Mouse (Mus musculus): ENCODE measurements around the gene Rasa4. TPM values are rescaled to one million over a fixed set of nuclear protein-coding genes. Genes with fewer than 3 reads are reported as not detected.
A peak's percentile ranks its signal among the peaks of the same experiment; 100 is the strongest.
"Not testable (repeated sequence)": the region's sequence is repeated elsewhere in the genome, so short reads cannot be mapped to it uniquely, and the experiment has no call there.

The Rasa4 gene
- polyA plus RNA-seq, 1 experiment from 2014 or later: 23.0 TPM

DNA sequence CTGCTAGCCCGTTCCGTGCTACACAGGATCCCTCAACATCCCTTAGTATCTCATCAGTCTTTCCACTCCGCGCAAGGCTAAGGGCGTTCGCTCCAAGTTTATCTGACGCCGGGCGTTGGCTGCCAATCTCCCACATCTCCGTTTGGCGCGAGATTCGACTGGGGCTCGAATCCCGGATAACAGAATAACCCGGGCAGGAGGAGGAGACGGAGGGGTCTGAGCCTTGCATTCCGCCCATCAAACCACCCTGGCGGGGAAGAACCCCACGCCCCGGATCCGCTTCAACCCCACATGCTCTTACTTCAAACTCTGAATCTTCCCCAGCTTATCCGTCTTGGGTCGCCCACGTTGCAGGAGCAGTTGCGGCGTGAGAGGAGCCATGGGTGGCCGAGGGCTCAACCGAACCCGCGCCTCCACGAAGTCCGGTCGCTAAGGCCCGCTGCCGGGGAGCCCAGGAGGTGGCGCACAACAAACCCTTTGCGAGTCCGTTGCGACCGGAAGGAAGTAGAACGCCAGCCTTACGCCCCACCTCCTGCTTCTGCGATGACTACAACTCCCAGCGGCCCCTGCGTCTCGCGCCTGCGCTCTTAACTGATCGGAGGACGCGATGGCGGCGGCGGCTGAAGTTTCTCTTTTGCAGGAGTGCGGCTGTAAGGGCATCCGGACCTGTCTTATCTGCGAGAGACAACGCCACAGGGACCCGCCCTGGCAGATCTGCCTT is 52.0 kb downstream of the Rasa4 start, which contains the start of the genes Lrwd1 and Alkbh4:
TSS of gene Lrwd1 (minus strand) at position 504 of the 721 bp plus-strand sequence.
TSS of gene Alkbh4 (plus strand) at position 576 of the 721 bp plus-strand sequence.
- peak within 1 kb of the TSS; percentile 68 for H3K27ac ChIP-seq (replicated peaks)

DNA sequence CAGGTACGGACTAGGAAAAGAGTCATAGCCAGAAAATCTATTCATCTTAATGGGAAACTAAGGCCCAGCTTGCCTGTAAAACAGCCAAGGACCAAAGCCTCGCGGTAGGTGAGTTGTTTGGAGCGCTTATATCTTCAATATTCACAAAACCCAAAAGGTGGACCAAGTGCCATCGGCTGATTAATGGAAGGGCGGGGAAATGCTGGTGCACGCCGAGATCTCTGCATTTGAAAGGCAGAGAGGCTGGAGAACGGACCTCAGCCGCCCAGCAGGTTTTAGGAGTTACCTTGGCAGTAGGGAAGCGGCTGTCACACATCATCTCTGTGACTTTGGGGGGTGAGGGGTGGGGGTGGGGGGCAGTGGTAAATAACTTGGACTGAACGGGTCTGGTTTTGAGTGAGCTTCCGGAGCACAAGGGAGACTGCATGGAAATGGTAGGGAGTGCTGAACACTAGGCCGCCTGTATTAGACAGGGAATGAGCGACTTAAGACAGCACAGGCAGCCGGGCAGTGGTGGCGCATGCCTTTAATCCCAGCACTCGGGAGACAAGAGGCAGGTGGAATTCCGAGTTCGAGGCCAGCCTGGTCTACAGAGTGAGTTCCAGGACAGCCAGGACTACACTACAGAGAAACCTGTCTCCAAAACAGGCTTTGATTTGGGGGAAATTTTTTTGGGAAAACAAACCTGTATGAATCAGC is 52.7 kb downstream of the Rasa4 start:
- WGBS: 8% methylated on average over 20 of the region's 20 CpGs

More for the DNA sequence above, 52.0 kb downstream of the Rasa4 start, which contains the start of the genes Lrwd1 and Alkbh4:
- Histone ChIP-seq H3K36me3 (peaks cover 17% of the 10 kb centered on the region), H3K9ac (peak within 1 kb of the TSS; percentile 61), H3K9me3 (no peaks in the 10 kb centered on the region), H3K27me3 (no peaks in the 10 kb centered on the region), H3K4me3 (peak within 1 kb of the TSS; percentile 63), H3K4me1 (replicated peaks) (peaks cover 23% of the 10 kb centered on the region), H3K4me2 (peak within 1 kb of the TSS; percentile 71)
- ATAC-seq (ENCODE audit: low FRiP score, low read depth): peak; percentile 92
- WGBS: under 1% methylated on average over 60 of the region's 60 CpGs

DNA sequence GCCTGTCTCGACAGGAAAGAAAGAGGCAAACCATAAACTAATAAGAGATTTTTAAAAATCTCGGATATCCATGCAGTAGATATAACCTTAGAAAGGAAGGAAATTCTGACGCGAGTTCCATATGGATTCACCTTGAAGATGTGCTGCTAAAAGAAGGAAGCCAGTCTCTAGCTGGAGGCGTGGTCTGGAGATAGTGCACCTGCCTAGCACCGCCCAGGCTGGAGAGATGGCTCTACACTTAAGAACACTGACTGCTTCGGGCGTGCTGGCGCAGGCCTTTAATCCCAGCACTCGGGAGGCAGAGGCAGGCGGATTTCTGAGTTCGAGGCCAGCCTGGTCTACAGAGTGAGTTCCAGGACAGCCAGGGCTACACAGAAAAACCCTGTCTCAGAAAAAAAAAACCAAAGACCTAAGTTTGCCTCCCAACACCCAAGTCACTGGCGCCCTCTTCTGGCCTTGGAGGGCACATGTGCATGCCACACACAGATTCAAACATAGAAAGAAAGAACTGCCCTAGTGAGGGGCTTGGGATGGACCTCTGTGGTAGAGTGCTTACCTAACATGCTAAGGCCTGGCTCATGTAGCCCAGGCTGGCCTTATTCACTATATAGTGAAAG is 54.0 kb downstream of the Rasa4 start:
- Histone ChIP-seq H3K4me2 (no peak overlapping the region), H3K4me1 (replicated peaks) (peaks cover 23% of the 10 kb centered on the region), H3K27ac (replicated peaks) (no peak overlapping the region), H3K9me3 (no peaks in the 10 kb centered on the region), H3K4me3 (no peak overlapping the region), H3K27me3 (no peaks in the 10 kb centered on the region), H3K36me3 (peaks cover 18% of the 10 kb centered on the region), H3K9ac (no peak overlapping the region)
- no peak for ATAC-seq (ENCODE audit: low FRiP score, low read depth)
- 75% methylated on average over 13 of the region's 13 CpGs for WGBS

More for the DNA sequence above, 52.7 kb downstream of the Rasa4 start:
- H3K4me2 ChIP-seq: peak overlapping the region; percentile 71
- peaks cover 22% of the 10 kb centered on the region for H3K36me3 ChIP-seq
- H3K27ac ChIP-seq (replicated peaks): peak overlapping the region; percentile 68; the same call in 1 of the 2 replicates
- ATAC-seq (ENCODE audit: low FRiP score, low read depth): no peak
- H3K4me3 ChIP-seq: peak overlapping the region; percentile 63
- H3K27me3 ChIP-seq: no peaks in the 10 kb centered on the region
- peak overlapping the region; percentile 61 for H3K9ac ChIP-seq
- peaks cover 23% of the 10 kb centered on the region for H3K4me1 ChIP-seq (replicated peaks)
- H3K9me3 ChIP-seq: no peaks in the 10 kb centered on the region

DNA sequence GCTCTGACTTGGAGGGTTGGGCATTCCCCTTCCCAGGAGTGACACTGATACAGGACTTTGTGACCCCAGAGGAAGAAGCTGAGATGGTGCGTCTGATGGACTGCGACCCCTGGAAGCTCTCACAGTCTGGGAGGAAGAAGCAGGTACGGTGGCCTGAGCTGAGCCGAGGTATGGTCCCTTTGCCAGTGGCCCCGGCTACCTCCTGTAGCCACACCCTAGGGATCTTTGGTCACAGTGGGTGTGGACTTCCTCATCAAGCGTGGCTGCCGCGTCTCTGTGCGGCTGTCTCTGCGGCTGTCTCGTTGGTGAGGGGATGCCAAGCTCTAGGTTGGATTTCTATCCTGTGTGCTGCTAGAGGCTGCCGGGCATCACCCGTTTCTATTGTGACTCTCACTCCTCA is 55.7 kb downstream of the Rasa4 start:
- Histone ChIP-seq H3K27ac (replicated peaks) (no peak overlapping the region), H3K9ac (no peak overlapping the region), H3K4me3 (no peak overlapping the region), H3K4me2 (no peak overlapping the region), H3K27me3 (no peaks in the 10 kb centered on the region), H3K36me3 (peaks cover 18% of the 10 kb centered on the region), H3K4me1 (replicated peaks) (peaks cover 23% of the 10 kb centered on the region), H3K9me3 (no peaks in the 10 kb centered on the region)
- ATAC-seq (ENCODE audit: low FRiP score, low read depth): no peak
- WGBS: 97% methylated on average over 13 of the region's 13 CpGs

DNA sequence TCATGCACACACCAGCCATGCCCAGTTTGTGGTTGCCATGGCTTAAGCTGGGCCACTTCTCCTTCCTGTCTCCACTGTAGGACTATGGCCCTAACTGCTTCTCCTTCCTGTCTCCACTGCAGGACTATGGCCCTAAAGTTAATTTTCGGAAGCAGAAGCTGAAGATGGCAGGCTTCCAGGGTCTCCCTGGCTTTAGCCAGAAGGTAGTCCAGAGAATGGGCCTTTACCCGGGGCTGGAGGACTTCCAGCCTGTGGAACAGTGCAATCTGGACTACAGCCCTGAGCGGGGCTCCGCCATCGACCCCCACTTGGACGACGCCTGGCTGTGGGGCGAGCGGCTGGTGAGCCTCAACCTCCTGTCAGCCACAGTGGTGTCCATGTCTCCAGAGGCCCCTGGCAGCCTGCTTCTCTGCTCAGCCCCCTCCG is 56.4 kb downstream of the Rasa4 start:
- H3K9me3 ChIP-seq: no peaks in the 10 kb centered on the region
- H3K27ac ChIP-seq (replicated peaks): no peak overlapping the region
- no peak overlapping the region for H3K4me3 ChIP-seq
- ATAC-seq (ENCODE audit: low FRiP score, low read depth): no peak
- WGBS: 91% methylated on average over 10 of the region's 10 CpGs
- no peak overlapping the region for H3K4me2 ChIP-seq
- H3K4me1 ChIP-seq (replicated peaks): peaks cover 16% of the 10 kb centered on the region
- no peak overlapping the region for H3K9ac ChIP-seq
- peaks cover 18% of the 10 kb centered on the region for H3K36me3 ChIP-seq
- no peaks in the 10 kb centered on the region for H3K27me3 ChIP-seq

DNA sequence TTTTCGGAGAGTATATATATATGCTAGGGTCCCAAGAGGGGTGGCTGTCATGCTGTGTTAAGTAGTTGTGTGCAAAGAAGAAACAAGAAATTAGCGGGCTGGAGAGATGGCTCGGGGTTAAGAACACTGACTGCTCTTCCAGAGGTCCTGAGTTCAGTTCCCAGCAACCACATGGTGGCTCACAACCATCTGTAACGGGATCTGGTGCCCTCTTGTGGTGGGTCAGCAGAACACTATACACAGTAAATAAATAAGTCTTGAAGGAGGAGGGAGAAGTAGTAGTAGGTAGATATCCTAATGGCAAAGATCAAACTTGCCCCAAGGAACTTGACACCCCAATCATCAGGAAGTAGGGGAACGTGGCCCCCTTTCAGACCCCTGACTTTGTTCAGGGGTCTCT is 59.0 kb downstream of the Rasa4 start:
- peaks cover 18% of the 10 kb centered on the region for H3K36me3 ChIP-seq
- no peak overlapping the region for H3K4me2 ChIP-seq
- no peak overlapping the region for H3K4me3 ChIP-seq
- H3K27me3 ChIP-seq: no peaks in the 10 kb centered on the region
- ATAC-seq (ENCODE audit: low FRiP score, low read depth): no peak
- 88% methylated on average over 5 of the region's 5 CpGs for WGBS
- H3K27ac ChIP-seq (replicated peaks): no peak overlapping the region
- no peaks in the 10 kb centered on the region for H3K9me3 ChIP-seq
- peaks cover under 1% of the 10 kb centered on the region; the same call in 1 of the 2 replicates for H3K4me1 ChIP-seq (replicated peaks)
- no peak overlapping the region for H3K9ac ChIP-seq

DNA sequence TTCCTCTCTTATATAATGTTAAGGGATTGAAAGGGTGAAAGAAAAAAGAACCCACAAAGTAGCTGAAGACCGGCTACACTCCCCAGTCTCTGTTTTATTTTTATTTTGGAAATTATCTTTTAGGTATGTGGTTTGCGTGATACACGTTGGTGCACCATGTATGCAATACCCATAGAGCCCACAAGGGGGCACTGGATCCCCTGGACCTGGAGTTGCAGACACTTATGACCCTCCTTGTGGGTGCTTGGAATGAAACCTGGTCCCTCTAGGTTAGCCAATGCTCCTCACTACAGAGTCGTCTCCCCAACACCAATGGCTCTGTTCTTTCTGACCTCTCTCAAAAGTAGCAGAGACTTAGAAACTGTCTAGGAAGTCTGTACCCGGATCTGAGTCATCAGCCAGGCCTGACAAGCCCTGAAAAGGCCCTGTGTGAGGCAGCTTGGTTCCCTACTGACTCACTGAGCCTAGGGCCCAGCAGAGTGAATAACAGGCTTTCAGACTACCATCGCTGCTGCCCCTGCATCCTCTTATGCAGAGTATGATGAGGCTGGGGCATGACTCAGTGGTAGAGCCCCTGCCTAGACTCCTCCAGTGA is 59.5 kb downstream of the Rasa4 start:
- no peaks in the 10 kb centered on the region for H3K27me3 ChIP-seq
- no peak for ATAC-seq (ENCODE audit: low FRiP score, low read depth)
- 87% methylated on average over 6 of the region's 6 CpGs for WGBS

DNA sequence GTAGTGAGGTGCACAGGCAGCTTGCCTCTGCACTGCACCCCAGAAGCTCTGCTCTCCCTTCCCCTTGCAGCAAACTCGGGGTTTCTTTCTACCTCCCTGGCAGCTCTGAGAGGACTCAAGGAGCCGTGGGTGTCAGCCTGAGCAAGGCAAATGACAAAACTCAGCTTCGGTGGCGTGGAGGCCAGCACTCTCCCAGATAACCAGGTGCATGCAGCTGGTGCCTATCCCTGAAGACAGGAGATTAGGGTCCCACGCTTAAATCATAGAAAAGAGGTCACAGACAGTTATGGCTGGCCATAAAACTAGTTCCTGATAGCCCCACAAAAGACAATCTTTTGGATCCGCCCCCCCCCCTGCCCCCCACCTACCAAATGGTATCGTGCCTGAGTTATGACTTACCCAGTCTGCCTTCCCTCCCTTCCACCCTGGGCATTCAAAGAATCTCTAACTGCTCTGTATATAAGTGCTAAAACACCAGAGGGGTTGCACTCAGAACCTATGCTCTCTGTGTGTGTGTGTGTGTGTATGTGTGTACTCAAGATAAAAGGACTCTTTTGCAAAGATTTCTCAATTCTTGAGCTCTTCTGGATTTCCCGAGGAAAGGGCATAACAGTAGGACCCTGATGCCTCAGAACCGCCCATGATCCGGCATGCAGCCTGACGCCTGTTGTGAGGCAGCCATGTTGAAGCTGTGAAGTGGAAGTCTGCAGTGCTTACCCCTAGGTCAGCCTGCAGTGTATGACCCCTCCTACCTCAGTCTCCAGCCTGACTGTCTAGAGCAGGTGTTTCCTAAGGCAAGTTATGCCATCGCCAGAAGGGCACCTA is 61.1 kb downstream of the Rasa4 start:
- Histone ChIP-seq H3K36me3 (peaks cover 13% of the 10 kb centered on the region), H3K27ac (replicated peaks) (no peak overlapping the region), H3K9ac (no peak overlapping the region), H3K4me1 (replicated peaks) (no peaks in the 10 kb centered on the region), H3K9me3 (no peaks in the 10 kb centered on the region), H3K27me3 (no peaks in the 10 kb centered on the region), H3K4me2 (no peak overlapping the region), H3K4me3 (no peak overlapping the region)
- 78% methylated on average over 12 of the region's 12 CpGs for WGBS
- no peak for ATAC-seq (ENCODE audit: low FRiP score, low read depth)

More for the DNA sequence above, 59.5 kb downstream of the Rasa4 start:
- no peak overlapping the region for H3K4me3 ChIP-seq
- peaks cover 18% of the 10 kb centered on the region for H3K36me3 ChIP-seq
- H3K4me1 ChIP-seq (replicated peaks): no peaks in the 10 kb centered on the region
- H3K27ac ChIP-seq (replicated peaks): no peak overlapping the region
- no peaks in the 10 kb centered on the region for H3K9me3 ChIP-seq
- H3K9ac ChIP-seq: no peak overlapping the region
- H3K4me2 ChIP-seq: no peak overlapping the region

DNA sequence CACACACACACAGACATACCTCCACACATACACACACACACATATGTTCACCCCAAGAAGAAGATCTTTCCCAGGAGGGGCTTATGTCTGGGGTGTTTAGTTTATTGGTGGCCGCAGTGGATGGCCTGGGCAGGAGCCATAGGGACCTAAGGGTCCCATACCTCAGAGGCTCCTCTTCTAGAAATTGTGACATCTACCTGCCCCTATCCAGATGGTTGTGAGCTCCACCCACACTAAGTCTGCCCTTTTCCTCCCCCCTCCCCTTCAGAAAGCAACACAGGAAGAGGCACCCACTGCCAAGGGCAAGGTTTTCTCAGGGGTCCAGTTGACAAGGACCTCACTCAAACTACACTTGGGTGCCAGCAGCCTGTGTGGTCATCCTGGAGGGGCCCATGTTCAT is 63.2 kb downstream of the Rasa4 start:
- Histone ChIP-seq H3K36me3 (no peaks in the 10 kb centered on the region), H3K27me3 (no peaks in the 10 kb centered on the region), H3K9me3 (no peaks in the 10 kb centered on the region), H3K4me3 (no peak overlapping the region), H3K9ac (no peak overlapping the region), H3K4me1 (replicated peaks) (no peaks in the 10 kb centered on the region), H3K4me2 (no peak overlapping the region), H3K27ac (replicated peaks) (no peak overlapping the region)
- 100% methylated on average over 1 of the region's 1 CpGs for WGBS
- ATAC-seq (ENCODE audit: low FRiP score, low read depth): no peak

DNA sequence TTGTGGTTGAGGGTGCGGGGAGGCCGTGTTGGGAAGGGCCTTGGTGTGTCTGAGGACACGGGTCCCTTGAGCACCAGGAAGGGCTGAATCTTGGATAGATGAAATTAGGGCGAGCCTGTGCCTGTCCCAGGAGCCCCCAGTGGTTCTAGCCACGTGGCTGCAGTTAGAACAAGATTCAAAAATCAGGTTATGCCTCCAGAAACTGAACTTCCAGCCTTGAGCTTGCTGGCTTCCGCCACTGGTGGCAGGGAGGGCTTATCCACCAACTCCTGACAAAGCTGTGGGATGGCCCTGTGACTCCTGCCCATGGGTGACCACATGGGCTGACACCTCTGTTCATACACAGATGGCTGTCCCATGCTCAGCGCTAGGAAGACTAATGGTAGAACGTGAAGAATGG is 64.0 kb downstream of the Rasa4 start:
- no peaks in the 10 kb centered on the region for H3K9me3 ChIP-seq
- H3K4me1 ChIP-seq (replicated peaks): no peaks in the 10 kb centered on the region
- no peak overlapping the region for H3K9ac ChIP-seq
- no peak overlapping the region for H3K4me2 ChIP-seq
- 77% methylated on average over 8 of the region's 8 CpGs for WGBS
- H3K4me3 ChIP-seq: no peak overlapping the region
- no peak for ATAC-seq (ENCODE audit: low FRiP score, low read depth)
- no peaks in the 10 kb centered on the region for H3K36me3 ChIP-seq
- H3K27ac ChIP-seq (replicated peaks): no peak overlapping the region
- H3K27me3 ChIP-seq: no peaks in the 10 kb centered on the region

DNA sequence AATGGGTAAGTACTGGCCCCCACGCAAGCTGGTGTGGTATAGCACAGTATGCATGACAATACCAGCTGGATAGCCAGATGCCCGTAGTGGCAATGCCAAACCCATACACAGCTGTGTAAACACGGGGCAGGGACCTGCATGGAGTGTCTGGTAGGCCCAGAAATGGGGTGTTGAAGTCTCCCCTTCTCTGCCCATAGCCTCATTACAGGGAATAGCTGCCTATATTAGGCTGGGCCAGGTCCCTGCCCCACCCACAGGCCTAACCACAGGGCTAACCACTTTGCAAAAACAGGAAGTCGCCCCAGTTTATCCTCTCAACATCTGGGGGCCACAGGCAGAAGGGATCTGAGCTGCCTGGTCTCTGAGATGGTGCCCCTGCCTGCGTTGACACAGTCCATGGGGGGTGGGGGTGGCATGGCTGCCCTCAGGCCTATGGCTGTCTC is 65.4 kb downstream of the Rasa4 start:
- H3K9ac ChIP-seq; H3K9me3 ChIP-seq; H3K4me1 ChIP-seq (replicated peaks); H3K27ac ChIP-seq (replicated peaks); ATAC-seq (ENCODE audit: low FRiP score, low read depth); H3K4me3 ChIP-seq; H3K27me3 ChIP-seq; H3K4me2 ChIP-seq; H3K36me3 ChIP-seq: not testable (repeated sequence)
- 79% methylated on average over 5 of the region's 5 CpGs for whole genome bisulfite sequencing

All from hindbrain, embryonic 15.5 days (tissue).